Mouse (Mus musculus) CH12.LX (cell line): ENCODE measurements around the gene Fcrl1.

Experiments used
- CTCF ChIP-seq, 2 experiments: IDR thresholded peaks in 1 of 2; conservative IDR thresholded peaks in 1 of 2; 2 replicates each; pipeline ENCODE4 v1.5.1; 2011 to 2012; ENCODE audit warnings: low read depth in 2 of 2, low read length in 2 of 2, improper control_type of control experiment in 1 of 2, inconsistent platforms in 1 of 2, mild to moderate bottlenecking in 1 of 2, moderate library complexity in 1 of 2
- ELF1 ChIP-seq: IDR thresholded peaks from 2 replicates; pipeline ENCODE4 v1.6.1; 2014; ENCODE audit warnings: low read depth, mild to moderate bottlenecking, inconsistent platforms, low read length, improper control_type of control experiment
- EP300 ChIP-seq: IDR thresholded peaks from 2 replicates; pipeline ENCODE4 v1.6.1; 2011; ENCODE audit warnings: low read length, improper control_type of control experiment
- IRF4 ChIP-seq: IDR thresholded peaks from 2 replicates; pipeline ENCODE4 v1.6.1; 2014; ENCODE audit warnings: low read depth, mild to moderate bottlenecking, inconsistent platforms, low read length, improper control_type of control experiment
- MAX ChIP-seq: IDR thresholded peaks from 2 replicates; pipeline ENCODE4 v1.6.1; 2011; ENCODE audit warnings: low read length, improper control_type of control experiment
- POLR2A ChIP-seq: IDR thresholded peaks from 2 replicates; pipeline ENCODE4 v1.6.1; 2011; ENCODE audit warnings: low read depth, mild to moderate bottlenecking, improper control_type of control experiment, low read length
- SIN3A ChIP-seq: IDR thresholded peaks from 2 replicates; pipeline ENCODE4 v1.6.1; 2012; ENCODE audit warnings: low read length, improper control_type of control experiment, inconsistent platforms
- USF2 ChIP-seq: conservative IDR thresholded peaks from 2 replicates; pipeline ENCODE4 v1.6.1; 2011; ENCODE audit warnings: low read depth, low read length, improper control_type of control experiment
- ZMIZ1 ChIP-seq: IDR thresholded peaks from 2 replicates; pipeline ENCODE4 v1.6.1; 2012; ENCODE audit warnings: low read depth, mild to moderate bottlenecking, inconsistent platforms, low read length, improper control_type of control experiment

GRCm38 (mm10) chr3:87390935-87391334, 14.7 kb downstream of the Fcrl1 start:
- TF ChIP-seq SIN3A: no peak
- TF ChIP-seq CTCF (conservative IDR thresholded peaks at IDR 0.05 in 1 of 2, IDR thresholded peaks at IDR 0.05 in 1 of 2; ENCODE audit: low read depth in 2 of 2, low read length in 2 of 2): no peak
- TF ChIP-seq MAX: no peak
- no peak for TF ChIP-seq POLR2A
- no peak for TF ChIP-seq ELF1
- no peak for TF ChIP-seq ZMIZ1
- no peak for TF ChIP-seq USF2
- no peak for TF ChIP-seq EP300
- TF ChIP-seq IRF4: no peak
